ENCODE assay signal across 8 mouse cellular contexts in genomic region chr2:73085669-73086304, GRCm38 (mm10).
A peak's percentile ranks its signal among the peaks of the same experiment; 100 is the strongest.
DNase-seq lines count a peak whose midpoint lies in the region; ATAC-seq lines count a peak whose summit lies in the region.

No protein-coding gene starts in this region.

- peak; percentile 26 for DNase-seq in thymus, postnatal 0 days (ENCODE audit: low spot score)
- no peak for DNase-seq in thymus, postnatal 36 days
- DNase-seq in frontal cortex, postnatal 36 days (ENCODE audit: low spot score in 2 of 2): peak; percentile 18 to 29
- DNase-seq in left cerebral cortex, postnatal 4 days: peak; percentile 67
- no peak for DNase-seq in B cell, adult 2 months
- DNase-seq in T-cell, adult 2 months (ENCODE audit: low spot score): no peak

- 23% methylated on average over 8 of the region's 8 CpGs for WGBS in intestine, embryonic 15.5 days
- WGBS in neural tube, embryonic 13.5 days: 14% methylated on average over 8 of the region's 8 CpGs

- H3K4me2 ChIP-seq in intestine, embryonic 15.5 days (replicated peaks): no peak overlapping the region
- no peak overlapping the region for H3K4me2 ChIP-seq in neural tube, embryonic 13.5 days

- H3K9ac ChIP-seq in intestine, embryonic 15.5 days: no peak overlapping the region
- no peak overlapping the region for H3K9ac ChIP-seq in neural tube, embryonic 13.5 days

- no peak overlapping the region for H3K4me3 ChIP-seq in intestine, embryonic 15.5 days (replicated peaks)
- H3K4me3 ChIP-seq in neural tube, embryonic 13.5 days: no peak overlapping the region

- no peak overlapping the region for H3K27ac ChIP-seq in intestine, embryonic 15.5 days
- H3K27ac ChIP-seq in neural tube, embryonic 13.5 days (replicated peaks): no peak overlapping the region

- ATAC-seq in intestine, embryonic 15.5 days: peak; percentile 59
- ATAC-seq in neural tube, embryonic 13.5 days (ENCODE audit: low read depth): peak; percentile 86

- intact Hi-C loops in left cerebral cortex, postnatal 4 days (cut with DNase I): no loop called here

- no peaks in the 10 kb centered on the region for H3K36me3 ChIP-seq in intestine, embryonic 15.5 days
- no peaks in the 10 kb centered on the region for H3K36me3 ChIP-seq in neural tube, embryonic 13.5 days

- H3K9me3 ChIP-seq in intestine, embryonic 15.5 days: no peaks in the 10 kb centered on the region
- H3K9me3 ChIP-seq in neural tube, embryonic 13.5 days: no peaks in the 10 kb centered on the region

- no peaks in the 10 kb centered on the region for H3K27me3 ChIP-seq in intestine, embryonic 15.5 days (replicated peaks)
- no peaks in the 10 kb centered on the region for H3K27me3 ChIP-seq in neural tube, embryonic 13.5 days

- H3K4me1 ChIP-seq in intestine, embryonic 15.5 days (replicated peaks): 0 out of 2 replicates have a peak, but pooled peaks cover 7% of the 10 kb centered on the region
- H3K4me1 ChIP-seq in neural tube, embryonic 13.5 days (replicated peaks): peaks cover 21% of the 10 kb centered on the region

Comparison
In these comparisons a context has a peak if more than half of its experiments do, and no peak if none do; other contexts are left out.
1. DNase-seq: peak in thymus, postnatal 0 days (single experiment), frontal cortex, postnatal 36 days (2 of 2) and left cerebral cortex, postnatal 4 days (single experiment); none in thymus, postnatal 36 days (0 of 2), B cell, adult 2 months (0 of 2) and T-cell, adult 2 months (single experiment).